Mouse (Mus musculus) lung, adult 2 months (tissue): ENCODE results near the gene Patz1.

ENCODE experiments used
- CTCF ChIP-seq: fragments of 200-500 bp; IDR thresholded peaks from 2 replicates; pipeline ENCODE4 v1.5.1; 2011; ENCODE audit warnings: mild to moderate bottlenecking, low read length, control low read depth; ENCODE audit not compliant: insufficient read depth
- POLR2A ChIP-seq: fragments of 200-500 bp; IDR thresholded peaks from 2 replicates; pipeline ENCODE4 v1.6.1; 2011; ENCODE audit warnings: low read depth, mild to moderate bottlenecking, control low read depth, low read length, borderline replicate concordance; ENCODE audit errors: extremely low read depth

DNA sequence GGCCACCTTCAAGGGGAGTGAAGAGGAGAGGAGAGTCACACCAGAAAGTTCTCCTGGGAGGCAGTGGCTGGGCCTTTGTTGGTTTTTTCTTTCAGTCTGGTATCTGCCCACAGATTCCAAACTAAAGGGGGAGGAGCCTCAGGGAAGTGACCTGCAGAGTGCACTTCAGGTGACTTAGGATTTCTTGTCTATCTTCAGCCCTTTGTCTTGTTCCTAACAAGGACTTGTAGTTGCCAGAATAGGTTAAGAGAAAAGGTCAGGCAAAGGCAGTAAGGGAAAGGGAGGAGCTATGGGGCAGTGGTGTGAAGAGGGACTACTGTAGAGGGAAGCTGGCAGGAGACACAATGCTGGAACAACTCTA is 59.1 kb downstream of the Patz1 start:
- no peak for TF ChIP-seq CTCF
- TF ChIP-seq POLR2A: no peak
